Mouse (Mus musculus): ENCODE data around the gene Mxra8. TPM values are rescaled to one million over a fixed set of nuclear protein-coding genes. Genes with fewer than 3 reads are reported as not detected.

Gene Mxra8
- polyA plus RNA-seq, 1 experiment, result 38.0 TPM

DNA sequence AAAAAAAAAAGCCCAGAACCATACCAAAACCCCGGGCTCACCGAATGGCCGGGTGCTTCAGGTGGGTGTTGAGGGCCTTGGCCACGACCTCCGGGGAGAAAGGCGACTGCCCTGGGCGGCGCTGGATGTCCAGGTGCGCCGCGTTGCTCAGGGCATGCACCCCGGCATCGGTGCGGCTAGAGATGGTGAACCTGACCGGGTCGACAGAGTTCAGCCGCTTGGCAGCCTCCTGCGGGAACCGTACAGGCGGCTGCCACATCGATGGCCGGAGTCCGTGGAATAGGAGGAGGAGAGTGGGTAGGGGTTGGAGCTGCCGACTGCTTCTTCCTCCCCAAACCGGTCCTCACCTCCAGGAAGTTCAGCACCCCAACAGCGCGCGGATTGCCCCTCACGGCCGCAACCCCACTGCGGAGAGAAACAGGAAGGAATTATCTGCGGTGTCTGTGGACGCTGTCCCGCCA, 51.6 kb downstream of the Mxra8 start:
- peak overlapping the region; percentile 93 for H3ac ChIP-seq (ENCODE audit: control insufficient read depth, insufficient read length, low read depth)
- H3K79me3 ChIP-seq (ENCODE audit: low read depth), result peaks cover 37% of the 10 kb centered on the region
- H3K27me3 ChIP-seq (ENCODE audit: control insufficient read depth, insufficient read depth, insufficient read length), result no peaks in the 10 kb centered on the region
- H3K4me3 ChIP-seq (ENCODE audit: insufficient read depth, poor library complexity, severe bottlenecking), result peak overlapping the region; percentile 85
- peaks cover 34% of the 10 kb centered on the region for H3K36me3 ChIP-seq (ENCODE audit: control insufficient read depth, insufficient read depth)
- TF ChIP-seq FOSL1 (IDR thresholded peaks at IDR 0.05; ENCODE audit: insufficient read depth, low read length, poor library complexity, severe bottlenecking), result no peak
- TF ChIP-seq MAX (IDR thresholded peaks at IDR 0.05), result no peak
- no peak for TF ChIP-seq CTCF (IDR thresholded peaks at IDR 0.05; ENCODE audit: control insufficient read depth, insufficient read depth, insufficient read length)
- TF ChIP-seq CEBPB (IDR thresholded peaks at IDR 0.05; ENCODE audit: low read depth), result no peak
- TF ChIP-seq MYOG (IDR thresholded peaks at IDR 0.05; ENCODE audit: control insufficient read depth, extremely low read depth, insufficient read length), result no peak
- no peak for TF ChIP-seq USF1 (IDR thresholded peaks at IDR 0.05; ENCODE audit: low read depth)
- no peak for TF ChIP-seq MYOD1 (IDR thresholded peaks at IDR 0.05; ENCODE audit: control insufficient read depth, insufficient read length, low read depth)
- peaks cover 65% of the 10 kb centered on the region for H3K79me2 ChIP-seq (ENCODE audit: control insufficient read depth, insufficient read depth)

DNA sequence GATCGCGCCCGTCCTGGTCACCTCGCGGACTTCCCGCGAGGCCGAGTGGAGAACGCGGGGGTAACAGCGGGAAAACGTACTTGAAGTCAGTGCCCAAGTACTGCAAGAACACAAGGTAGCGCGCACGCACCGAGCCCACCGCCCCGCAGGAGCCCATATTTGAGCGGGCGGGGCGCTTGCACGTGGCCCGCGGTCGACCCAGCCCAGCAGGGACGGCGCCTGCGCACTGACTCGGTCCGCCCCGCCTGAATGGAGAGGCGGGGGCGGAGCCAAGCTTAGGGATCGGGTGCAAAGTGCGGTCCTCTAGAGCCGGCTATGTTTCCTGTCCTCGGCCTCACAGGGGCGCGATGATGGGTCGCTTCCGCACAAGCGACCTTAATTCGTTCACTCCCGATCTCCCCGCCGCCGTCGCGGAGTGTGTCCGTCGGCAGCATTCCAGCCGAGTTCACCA, 52.1 kb downstream of the Mxra8 start, which contains the start of the genes Pusl1 and Acap3:
Gene Pusl1, minus strand, starts transcription at position 231 of the 451 bp plus-strand sequence.
Gene Acap3, plus strand, starts transcription at position 272 of the 451 bp plus-strand sequence.
- Histone ChIP-seq H3K79me3 (ENCODE audit: low read depth) (peaks cover 41% of the 10 kb centered on the region), H3K27me3 (ENCODE audit: control insufficient read depth, insufficient read depth, insufficient read length) (no peaks in the 10 kb centered on the region), H3K4me3 (ENCODE audit: insufficient read depth, poor library complexity, severe bottlenecking) (peak within 1 kb of the TSS; percentile 85), H3K79me2 (ENCODE audit: control insufficient read depth, insufficient read depth) (peaks cover 70% of the 10 kb centered on the region), H3ac (ENCODE audit: control insufficient read depth, insufficient read length, low read depth) (peak within 1 kb of the TSS; percentile 93), H3K36me3 (ENCODE audit: control insufficient read depth, insufficient read depth) (peaks cover 35% of the 10 kb centered on the region)
- TF ChIP-seq MAX (IDR thresholded peaks at IDR 0.05) (peak; percentile 74), FOSL1 (IDR thresholded peaks at IDR 0.05; ENCODE audit: insufficient read depth, low read length, poor library complexity, severe bottlenecking) (no peak), USF1 (IDR thresholded peaks at IDR 0.05; ENCODE audit: low read depth) (peak; percentile 46)

DNA sequence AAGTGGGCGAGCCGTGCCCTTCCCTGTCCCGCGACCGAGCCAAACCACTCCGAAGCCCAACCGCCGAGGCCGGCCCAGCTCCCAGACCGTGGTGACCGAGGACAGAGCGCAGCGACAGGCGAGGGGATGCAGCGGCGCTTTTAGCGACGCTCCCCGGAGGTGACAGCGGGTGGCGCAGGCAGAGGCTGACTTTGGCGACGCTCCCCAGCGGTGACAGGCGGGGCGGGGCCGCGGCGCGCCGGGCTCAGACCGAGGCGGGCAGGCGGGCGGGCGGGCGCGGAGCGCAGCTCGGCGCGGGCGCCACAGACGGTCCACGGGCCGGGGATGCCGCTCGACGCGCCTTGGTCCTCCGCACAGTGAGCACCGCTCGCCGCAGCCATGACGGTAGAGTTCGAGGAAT, 52.5 kb downstream of the Mxra8 start:
- peaks cover 44% of the 10 kb centered on the region for H3K79me3 ChIP-seq (ENCODE audit: low read depth)
- H3K27me3 ChIP-seq (ENCODE audit: control insufficient read depth, insufficient read depth, insufficient read length), result no peaks in the 10 kb centered on the region
- peak overlapping the region; percentile 70 for H3ac ChIP-seq (ENCODE audit: control insufficient read depth, insufficient read length, low read depth)
- H3K36me3 ChIP-seq (ENCODE audit: control insufficient read depth, insufficient read depth), result peaks cover 35% of the 10 kb centered on the region
- H3K4me3 ChIP-seq (ENCODE audit: insufficient read depth, poor library complexity, severe bottlenecking), result peak overlapping the region; percentile 85
- H3K79me2 ChIP-seq (ENCODE audit: control insufficient read depth, insufficient read depth), result peaks cover 73% of the 10 kb centered on the region
- TF ChIP-seq CEBPB (IDR thresholded peaks at IDR 0.05; ENCODE audit: low read depth), result no peak
- TF ChIP-seq MAX (IDR thresholded peaks at IDR 0.05), result no peak
- no peak for TF ChIP-seq CTCF (IDR thresholded peaks at IDR 0.05; ENCODE audit: control insufficient read depth, insufficient read depth, insufficient read length)
- no peak for TF ChIP-seq MYOD1 (IDR thresholded peaks at IDR 0.05; ENCODE audit: control insufficient read depth, insufficient read length, low read depth)
- no peak for TF ChIP-seq MYOG (IDR thresholded peaks at IDR 0.05; ENCODE audit: control insufficient read depth, extremely low read depth, insufficient read length)
- no peak for TF ChIP-seq FOSL1 (IDR thresholded peaks at IDR 0.05; ENCODE audit: insufficient read depth, low read length, poor library complexity, severe bottlenecking)

DNA sequence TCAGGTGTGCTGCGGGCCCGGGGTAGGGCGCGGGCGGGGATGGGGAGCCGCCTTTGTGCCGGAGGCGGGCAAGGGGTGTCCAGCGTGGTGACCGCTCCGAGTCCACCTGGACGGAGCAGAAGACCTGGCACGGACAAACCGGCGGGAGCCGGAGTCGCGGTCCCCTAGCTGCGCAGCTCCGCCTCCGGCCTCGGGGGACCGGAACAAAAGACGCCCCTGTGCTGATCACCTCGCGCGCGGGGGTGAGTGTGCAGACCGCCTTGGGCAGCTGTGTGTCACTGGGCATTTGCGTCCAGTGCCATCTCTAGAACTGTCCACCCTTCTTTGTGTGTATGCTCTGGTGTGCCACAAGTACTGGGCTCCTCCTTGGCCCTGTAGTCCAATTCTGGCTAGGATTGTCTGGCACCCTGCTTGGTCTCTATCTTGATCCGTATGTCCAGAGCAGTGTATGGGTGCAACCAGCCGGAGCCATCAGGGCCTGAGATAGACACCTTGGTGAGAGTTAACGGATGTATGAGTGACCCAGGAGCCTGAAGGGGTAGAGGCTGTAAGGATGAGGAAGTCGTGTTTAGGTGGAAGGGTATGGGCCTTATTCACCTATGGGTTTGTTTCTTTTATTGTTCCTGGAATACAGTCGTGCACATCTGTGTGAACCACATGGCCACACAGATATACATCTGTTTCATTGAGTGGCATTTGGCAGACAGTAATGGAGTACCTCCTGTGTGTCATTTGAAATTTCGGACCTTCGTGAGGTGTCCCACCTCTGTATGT, 53.1 kb downstream of the Mxra8 start:
- H3K27me3 ChIP-seq (ENCODE audit: control insufficient read depth, insufficient read depth, insufficient read length), result no peaks in the 10 kb centered on the region
- H3K79me3 ChIP-seq (ENCODE audit: low read depth), result peaks cover 45% of the 10 kb centered on the region
- H3K36me3 ChIP-seq (ENCODE audit: control insufficient read depth, insufficient read depth), result peaks cover 31% of the 10 kb centered on the region
- peak overlapping the region; percentile 85 for H3K4me3 ChIP-seq (ENCODE audit: insufficient read depth, poor library complexity, severe bottlenecking)
- H3K79me2 ChIP-seq (ENCODE audit: control insufficient read depth, insufficient read depth), result peaks cover 73% of the 10 kb centered on the region
- peak overlapping the region; percentile 70 for H3ac ChIP-seq (ENCODE audit: control insufficient read depth, insufficient read length, low read depth)
- TF ChIP-seq FOSL1 (IDR thresholded peaks at IDR 0.05; ENCODE audit: insufficient read depth, low read length, poor library complexity, severe bottlenecking) (no peak), USF1 (IDR thresholded peaks at IDR 0.05; ENCODE audit: low read depth) (no peak), CTCF (IDR thresholded peaks at IDR 0.05; ENCODE audit: control insufficient read depth, insufficient read depth, insufficient read length) (no peak), MYOD1 (IDR thresholded peaks at IDR 0.05; ENCODE audit: control insufficient read depth, insufficient read length, low read depth) (no peak), MAX (IDR thresholded peaks at IDR 0.05) (no peak), MYOG (IDR thresholded peaks at IDR 0.05; ENCODE audit: control insufficient read depth, extremely low read depth, insufficient read length) (no peak), CEBPB (IDR thresholded peaks at IDR 0.05; ENCODE audit: low read depth) (no peak)

DNA sequence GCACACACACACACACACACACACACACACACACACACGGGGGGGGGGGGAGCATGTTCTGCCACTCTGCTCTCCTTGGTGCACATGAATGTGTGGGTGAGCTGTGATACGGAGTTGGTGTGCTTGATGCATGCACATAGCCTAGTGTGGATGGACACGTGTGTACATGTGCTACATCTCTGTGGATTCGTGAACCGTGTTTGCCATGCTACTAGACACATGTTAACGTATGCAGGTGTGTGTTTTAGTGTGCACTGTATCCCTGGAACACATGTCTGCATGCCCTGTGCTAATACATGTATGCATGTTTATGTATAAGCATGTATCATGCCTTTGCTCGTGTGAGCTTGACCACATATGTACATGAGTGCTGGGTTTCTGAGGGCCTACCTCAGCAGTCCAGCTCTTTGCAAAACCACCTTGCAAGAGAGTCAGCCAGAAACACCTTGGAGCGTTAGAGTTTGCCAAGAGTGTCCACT, 53.8 kb downstream of the Mxra8 start:
- TF ChIP-seq MYOD1 (IDR thresholded peaks at IDR 0.05; ENCODE audit: control insufficient read depth, insufficient read length, low read depth) (no peak), FOSL1 (IDR thresholded peaks at IDR 0.05; ENCODE audit: insufficient read depth, low read length, poor library complexity, severe bottlenecking) (no peak), CEBPB (IDR thresholded peaks at IDR 0.05; ENCODE audit: low read depth) (no peak), MYOG (IDR thresholded peaks at IDR 0.05; ENCODE audit: control insufficient read depth, extremely low read depth, insufficient read length) (no peak), MAX (IDR thresholded peaks at IDR 0.05) (no peak), USF1 (IDR thresholded peaks at IDR 0.05; ENCODE audit: low read depth) (no peak), CTCF (IDR thresholded peaks at IDR 0.05; ENCODE audit: control insufficient read depth, insufficient read depth, insufficient read length) (no peak)
- Histone ChIP-seq H3K79me2 (ENCODE audit: control insufficient read depth, insufficient read depth) (peaks cover 73% of the 10 kb centered on the region), H3K4me3 (ENCODE audit: insufficient read depth, poor library complexity, severe bottlenecking) (peak overlapping the region; percentile 85), H3K79me3 (ENCODE audit: low read depth) (peaks cover 45% of the 10 kb centered on the region), H3K36me3 (ENCODE audit: control insufficient read depth, insufficient read depth) (peaks cover 30% of the 10 kb centered on the region), H3K27me3 (ENCODE audit: control insufficient read depth, insufficient read depth, insufficient read length) (no peaks in the 10 kb centered on the region), H3ac (ENCODE audit: control insufficient read depth, insufficient read length, low read depth) (peak overlapping the region; percentile 25)

Small RNA genes lying within 50 kb of the gene (microRNA-seq; reads per million reads assigned to microRNA genes)
- not detected for gene Gm27743 (ENCODE audit: borderline microRNAs expressed)

Other genes starting within 250 kb of the Mxra8 start
- 6.3 TPM for gene Slc35e2, start 238.3 kb upstream of the Mxra8 start, polyA plus RNA-seq (2012; fragmentation: generic; extraction: Trizol)
- 40.4 TPM for gene Cdk11b, start 214.8 kb upstream of the Mxra8 start, polyA plus RNA-seq (2012; fragmentation: generic; extraction: Trizol)
- not detected for gene Gm10563, start 194.3 kb upstream of the Mxra8 start, polyA plus RNA-seq (2012; fragmentation: generic; extraction: Trizol)
- 4.5 TPM for gene Mmp23, start 186.3 kb upstream of the Mxra8 start, polyA plus RNA-seq (2012; fragmentation: generic; extraction: Trizol)
- gene Mib2, start 170.5 kb upstream of the Mxra8 start, polyA plus RNA-seq (2012; fragmentation: generic; extraction: Trizol), result 16.2 TPM
- 9.0 TPM for gene Fndc10, start 145.3 kb upstream of the Mxra8 start, polyA plus RNA-seq (2012; fragmentation: generic; extraction: Trizol)
- gene Ssu72, start 134.9 kb upstream of the Mxra8 start, polyA plus RNA-seq (2012; fragmentation: generic; extraction: Trizol), result 92.4 TPM
- 0.39 TPM for gene Tmem240, start 104.9 kb upstream of the Mxra8 start, polyA plus RNA-seq (2012; fragmentation: generic; extraction: Trizol)
- 72.9 TPM for gene Atad3a, start 78.6 kb upstream of the Mxra8 start, polyA plus RNA-seq (2012; fragmentation: generic; extraction: Trizol)
- 1.0 TPM for gene Vwa1, start 65.0 kb upstream of the Mxra8 start, polyA plus RNA-seq (2012; fragmentation: generic; extraction: Trizol)
- 0.18 TPM for gene Tmem88b, start 53.8 kb upstream of the Mxra8 start, polyA plus RNA-seq (2012; fragmentation: generic; extraction: Trizol)
- not detected for gene Ankrd65, start 49.2 kb upstream of the Mxra8 start, polyA plus RNA-seq (2012; fragmentation: generic; extraction: Trizol)
- gene Mrpl20, start 36.8 kb upstream of the Mxra8 start, polyA plus RNA-seq (2012; fragmentation: generic; extraction: Trizol), result 262 TPM
- gene Ccnl2, start 27.2 kb upstream of the Mxra8 start, polyA plus RNA-seq (2012; fragmentation: generic; extraction: Trizol), result 18.8 TPM
- 140 TPM for gene Aurkaip1, start 8.4 kb upstream of the Mxra8 start, polyA plus RNA-seq (2012; fragmentation: generic; extraction: Trizol)
- 46.6 TPM for gene Dvl1, start 7.7 kb downstream of the Mxra8 start, polyA plus RNA-seq (2012; fragmentation: generic; extraction: Trizol)
- gene Tas1r3, start 23.7 kb downstream of the Mxra8 start, polyA plus RNA-seq (2012; fragmentation: generic; extraction: Trizol), result 0.08 TPM
- 11.8 TPM for gene Cptp, start 29.8 kb downstream of the Mxra8 start, polyA plus RNA-seq (2012; fragmentation: generic; extraction: Trizol)
- gene Ints11, start 29.9 kb downstream of the Mxra8 start, polyA plus RNA-seq (2012; fragmentation: generic; extraction: Trizol), result 68.4 TPM
- gene Pusl1, start 52.1 kb downstream of the Mxra8 start, polyA plus RNA-seq (2012; fragmentation: generic; extraction: Trizol), result 30.7 TPM
- gene Acap3, start 52.1 kb downstream of the Mxra8 start, polyA plus RNA-seq (2012; fragmentation: generic; extraction: Trizol), result 31.0 TPM
- 68.2 TPM for gene Ube2j2, start 104.2 kb downstream of the Mxra8 start, polyA plus RNA-seq (2012; fragmentation: generic; extraction: Trizol)
- 2.4 TPM for gene C1qtnf12, start 122.6 kb downstream of the Mxra8 start, polyA plus RNA-seq (2012; fragmentation: generic; extraction: Trizol)
- 6.6 TPM for gene B3galt6, start 153.0 kb downstream of the Mxra8 start, polyA plus RNA-seq (2012; fragmentation: generic; extraction: Trizol)
- 141 TPM for gene Sdf4, start 153.2 kb downstream of the Mxra8 start, polyA plus RNA-seq (2012; fragmentation: generic; extraction: Trizol)
- gene Tnfrsf4, start 174.2 kb downstream of the Mxra8 start, polyA plus RNA-seq (2012; fragmentation: generic; extraction: Trizol), result 0.54 TPM
- gene Tnfrsf18, start 186.5 kb downstream of the Mxra8 start, polyA plus RNA-seq (2012; fragmentation: generic; extraction: Trizol), result 0.30 TPM
- not detected for gene Ttll10, start 219.7 kb downstream of the Mxra8 start, polyA plus RNA-seq (2012; fragmentation: generic; extraction: Trizol)